Mouse (Mus musculus) heart, embryonic 11.5 days (tissue): ENCODE results near the gene Sdhc. TPM values are rescaled to one million over a fixed set of nuclear protein-coding genes. Genes with fewer than 3 reads are reported as not detected.

Experiments
- ATAC-seq: fragments of 200-750 bp; cut with Nextera tagmentation; replicated peaks from 2 replicates; pipeline ENCODE4 v1.8.0; 2017; ENCODE audit warnings: moderate library complexity; ENCODE audit not compliant: insufficient number of reproducible peaks, low FRiP score, low TSS enrichment
- H3K27ac ChIP-seq: fragments of 300-500 bp; sonication (generic); 2 replicates; pipeline ENCODE4 v1.5.1; 2014; ENCODE audit warnings: mild to moderate bottlenecking, low read depth, low read length
- H3K27me3 ChIP-seq: fragments of 300-500 bp; sonication (generic); 2 replicates; pipeline ENCODE4 v1.6.1; 2014; ENCODE audit warnings: mild to moderate bottlenecking, low read length, mixed read lengths; ENCODE audit not compliant: control insufficient read depth, insufficient read depth
- H3K36me3 ChIP-seq: fragments of 300-500 bp; sonication (generic); 2 replicates; pipeline ENCODE4 v1.6.1; 2014; ENCODE audit warnings: mild to moderate bottlenecking, low read length, moderate library complexity, mixed read lengths; ENCODE audit not compliant: control insufficient read depth, insufficient read depth
- H3K4me1 ChIP-seq: fragments of 300-500 bp; sonication (generic); 2 replicates; pipeline ENCODE4 v1.6.1; 2014; ENCODE audit warnings: low read length; ENCODE audit not compliant: control insufficient read depth, insufficient read depth
- H3K4me2 ChIP-seq: fragments of 300-500 bp; sonication (generic); 2 replicates; pipeline ENCODE4 v1.6.1; 2014; ENCODE audit warnings: mild to moderate bottlenecking, moderate library complexity
- H3K4me3 ChIP-seq: fragments of 300-500 bp; sonication (generic); 2 replicates; pipeline ENCODE4 v1.5.1; 2014; ENCODE audit warnings: low read depth, low read length
- H3K9ac ChIP-seq: fragments of 300-500 bp; sonication (generic); 2 replicates; pipeline ENCODE4 v1.6.1; 2014; ENCODE audit warnings: mild to moderate bottlenecking, low read depth, low read length, moderate library complexity
- H3K9me3 ChIP-seq: fragments of 300-500 bp; sonication (generic); replicated peaks from 2 replicates; pipeline ENCODE4 v1.6.1; 2016; ENCODE audit warnings: low read length; ENCODE audit not compliant: control insufficient read depth
- WGBS: fragments of 180-500 bp; shearing (Covaris S2); extraction: QIAGEN DNeasy Blood & Tissue Kit; methylation state at CpG from one replicate; pipeline ENCODE4 v1.1.7; 2014; ENCODE audit not compliant: insufficient replicate concordance; 5-methylcytosine and 5-hydroxymethylcytosine counted together
- polyA plus RNA-seq: library from polyadenylated mRNA; unstranded; fragments of >200 nt; fragmentation: Nextera tagmentation; extraction: Ambion mirVana; gene quantifications from 2 replicates; pipeline ENCODE4 v1.2.1, GENCODE M21; 2014

The Sdhc gene
- polyA plus RNA-seq, 1 experiment from 2014 or later, result 426 TPM

DNA sequence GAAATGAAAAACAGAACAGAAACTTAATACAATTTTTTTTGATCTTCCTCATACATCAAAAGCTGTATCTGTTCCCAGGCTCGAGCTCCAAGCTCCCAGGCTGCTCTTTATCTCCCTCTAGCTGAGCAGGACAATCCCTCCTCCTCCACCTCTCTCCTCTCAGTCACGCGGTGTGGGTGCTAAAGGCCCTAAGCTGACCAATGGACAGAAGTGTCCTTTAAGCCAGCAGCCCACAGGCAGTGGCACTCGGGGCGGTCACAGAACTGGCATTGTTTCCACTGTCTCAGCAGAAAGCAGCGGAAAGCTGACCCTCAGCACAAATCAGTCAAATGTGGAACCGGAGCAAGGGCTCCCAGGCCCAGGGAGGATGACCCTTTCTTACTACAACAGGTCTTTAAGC, 21.2 kb downstream of the Sdhc start:
- 63% methylated on average over 7 of the region's 7 CpGs for WGBS
- no peaks in the 10 kb centered on the region for H3K9me3 ChIP-seq
- no peak for ATAC-seq
- H3K4me1 ChIP-seq, result no peaks in the 10 kb centered on the region
- H3K4me3 ChIP-seq, result no peak overlapping the region
- peaks cover 13% of the 10 kb centered on the region for H3K36me3 ChIP-seq
- H3K27me3 ChIP-seq, result no peaks in the 10 kb centered on the region
- no peak overlapping the region for H3K9ac ChIP-seq
- H3K27ac ChIP-seq, result no peak overlapping the region
- no peak overlapping the region for H3K4me2 ChIP-seq

DNA sequence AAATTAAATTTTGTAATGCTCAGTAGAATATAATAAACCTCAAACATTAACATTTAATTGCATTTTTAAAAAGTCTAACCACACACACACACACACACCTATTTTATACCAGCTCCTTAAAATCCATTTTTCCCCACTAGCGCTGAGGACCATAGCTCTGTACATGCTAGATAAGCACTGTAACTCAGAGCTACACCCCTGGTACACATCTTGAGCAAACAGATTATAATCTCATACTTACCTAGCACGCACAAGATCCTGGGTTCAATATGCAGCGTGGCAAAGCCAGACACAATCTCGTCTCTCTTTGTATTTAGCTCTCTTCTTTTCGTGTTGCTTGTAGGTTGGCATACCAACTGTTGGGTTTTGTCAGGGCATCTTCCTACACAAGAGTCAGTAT, 26.0 kb downstream of the Sdhc start:
- no peak overlapping the region for H3K27ac ChIP-seq
- ATAC-seq, result no peak
- H3K9ac ChIP-seq, result no peak overlapping the region
- 78% methylated on average over 5 of the region's 5 CpGs for WGBS
- no peak overlapping the region for H3K4me3 ChIP-seq
- no peak overlapping the region for H3K4me2 ChIP-seq
- H3K36me3 ChIP-seq, result peaks cover 2% of the 10 kb centered on the region; the same call in 1 of the 2 replicates
- no peaks in the 10 kb centered on the region for H3K9me3 ChIP-seq
- peaks cover 10% of the 10 kb centered on the region for H3K4me1 ChIP-seq
- H3K27me3 ChIP-seq, result no peaks in the 10 kb centered on the region

DNA sequence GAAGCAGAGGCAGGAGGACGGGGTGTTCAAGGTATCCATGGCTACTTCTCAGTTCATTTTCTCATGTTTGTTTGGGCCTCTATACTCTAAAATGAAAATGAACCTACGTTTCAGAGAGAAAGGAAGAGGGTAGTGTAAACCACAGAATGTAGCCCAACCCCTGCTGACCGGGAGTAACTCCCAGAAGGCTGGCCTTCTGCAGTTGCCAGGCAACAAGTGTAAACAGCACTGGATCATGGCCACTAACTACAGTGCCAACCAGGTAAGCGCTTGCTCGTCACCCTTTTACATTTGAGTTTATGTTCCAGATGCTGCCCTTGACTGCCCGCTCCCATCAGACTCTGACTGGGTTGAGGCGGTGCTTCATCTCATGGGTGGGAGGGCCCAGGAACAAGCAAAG, 27.5 kb downstream of the Sdhc start:
- Histone ChIP-seq H3K27me3 (no peaks in the 10 kb centered on the region), H3K4me3 (no peak overlapping the region), H3K9ac (no peak overlapping the region), H3K4me1 (peaks cover 10% of the 10 kb centered on the region), H3K4me2 (no peak overlapping the region), H3K9me3 (no peaks in the 10 kb centered on the region), H3K27ac (no peak overlapping the region), H3K36me3 (no peaks in the 10 kb centered on the region)
- ATAC-seq, result no peak
- WGBS, result 33% methylated on average over 7 of the region's 7 CpGs

DNA sequence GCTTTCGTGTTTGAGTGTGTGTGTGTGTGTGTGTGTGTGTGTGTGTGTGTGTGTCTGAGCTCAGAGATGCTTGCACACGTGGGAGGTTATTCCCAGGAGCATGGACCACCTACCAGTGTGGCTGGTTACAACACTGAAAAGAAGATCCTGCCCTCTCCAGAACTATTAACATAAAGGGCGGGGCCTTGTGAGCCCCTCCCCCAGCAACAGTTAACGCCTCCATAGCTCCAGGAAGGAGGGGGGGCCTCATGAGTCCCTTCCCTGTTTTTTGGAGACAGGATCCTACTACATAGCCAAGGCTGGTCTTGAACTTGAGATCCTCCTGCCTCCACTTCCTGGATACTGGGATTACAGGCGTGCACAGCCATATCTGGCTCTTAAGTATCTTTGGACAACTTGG, 28.6 kb downstream of the Sdhc start:
- 45% methylated on average over 5 of the region's 5 CpGs for WGBS
- H3K9ac ChIP-seq, result no peak overlapping the region
- no peak for ATAC-seq
- no peaks in the 10 kb centered on the region for H3K9me3 ChIP-seq
- H3K27ac ChIP-seq, result no peak overlapping the region
- H3K4me2 ChIP-seq, result no peak overlapping the region
- H3K4me3 ChIP-seq, result no peak overlapping the region
- no peaks in the 10 kb centered on the region for H3K36me3 ChIP-seq
- no peaks in the 10 kb centered on the region for H3K27me3 ChIP-seq
- peaks cover 10% of the 10 kb centered on the region for H3K4me1 ChIP-seq

DNA sequence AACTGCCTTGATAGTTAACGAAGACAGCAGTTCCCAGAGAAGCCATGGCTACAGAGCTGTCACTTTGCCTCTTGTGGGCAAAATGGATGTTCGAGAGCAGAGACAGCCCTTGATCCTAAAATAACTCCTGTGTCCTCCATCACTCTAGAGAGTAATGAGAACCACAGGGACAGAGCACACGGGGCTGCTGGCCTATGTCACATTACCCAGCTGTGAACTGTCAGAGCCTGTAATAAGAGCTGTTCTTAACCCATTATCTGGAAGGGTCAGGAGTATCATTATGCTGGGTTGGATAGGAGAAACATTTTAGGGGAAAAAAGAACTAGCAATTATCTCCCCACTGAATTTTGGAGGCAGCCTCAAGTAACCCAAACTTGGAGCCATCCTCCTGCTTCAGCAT, 29.5 kb downstream of the Sdhc start:
- no peaks in the 10 kb centered on the region for H3K27me3 ChIP-seq
- no peak overlapping the region for H3K9ac ChIP-seq

DNA sequence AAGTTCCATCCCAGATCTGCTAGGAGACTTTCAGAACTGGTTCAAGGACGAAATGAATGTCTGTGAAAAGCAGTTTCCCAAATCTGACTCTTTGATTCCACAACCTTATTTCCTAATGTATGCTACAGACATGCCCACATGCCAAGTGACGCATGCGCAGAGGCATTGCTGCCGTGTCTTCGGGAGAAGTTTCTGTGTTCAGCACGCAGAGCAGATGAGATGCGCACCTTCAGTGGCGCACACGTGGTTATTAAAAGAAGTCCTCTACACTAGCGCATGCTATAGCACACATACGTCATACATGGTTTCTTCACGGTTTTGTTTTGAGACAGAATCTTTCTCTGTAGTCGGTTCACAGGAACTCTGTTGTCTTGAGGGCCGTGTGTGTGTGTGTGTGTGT, 31.0 kb downstream of the Sdhc start:
- no peak for ATAC-seq
- no peaks in the 10 kb centered on the region for H3K36me3 ChIP-seq
- peaks cover 10% of the 10 kb centered on the region for H3K4me1 ChIP-seq
- WGBS, result 85% methylated on average over 14 of the region's 14 CpGs
- no peaks in the 10 kb centered on the region for H3K27me3 ChIP-seq
- no peaks in the 10 kb centered on the region for H3K9me3 ChIP-seq
- no peak overlapping the region for H3K27ac ChIP-seq
- no peak overlapping the region for H3K4me3 ChIP-seq
- H3K9ac ChIP-seq, result no peak overlapping the region
- no peak overlapping the region for H3K4me2 ChIP-seq

More for the DNA sequence above, 29.5 kb downstream of the Sdhc start:
- H3K4me2 ChIP-seq, result no peak overlapping the region
- H3K9me3 ChIP-seq, result no peaks in the 10 kb centered on the region
- 24% methylated on average over 3 of the region's 3 CpGs for WGBS
- ATAC-seq, result no peak
- peak overlapping the region; percentile 12; the same call in 1 of the 2 replicates for H3K27ac ChIP-seq
- H3K36me3 ChIP-seq, result no peaks in the 10 kb centered on the region
- peaks cover 10% of the 10 kb centered on the region for H3K4me1 ChIP-seq
- no peak overlapping the region for H3K4me3 ChIP-seq

DNA sequence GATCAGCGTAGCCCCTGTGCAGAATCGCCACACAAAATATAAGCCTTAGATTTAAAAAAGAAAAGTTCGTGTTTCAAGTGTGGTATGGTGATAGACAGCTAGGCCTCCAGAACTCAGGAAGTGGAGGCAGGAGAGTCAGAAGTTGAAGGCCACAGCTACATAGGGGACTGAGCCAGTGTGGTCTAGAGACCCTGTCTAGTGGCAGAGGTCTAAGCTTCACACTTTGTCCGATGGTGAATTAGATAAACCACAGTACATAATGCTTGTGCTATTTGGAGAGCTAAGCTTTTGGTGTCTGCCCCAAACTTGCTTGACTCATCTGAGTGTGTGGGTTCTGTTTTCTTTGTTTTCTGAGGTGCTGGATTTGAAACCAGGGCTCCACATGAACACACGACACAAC, 31.4 kb downstream of the Sdhc start:
- H3K9me3 ChIP-seq, result no peaks in the 10 kb centered on the region
- no peak overlapping the region for H3K4me2 ChIP-seq
- no peak overlapping the region for H3K9ac ChIP-seq
- no peaks in the 10 kb centered on the region for H3K36me3 ChIP-seq
- no peaks in the 10 kb centered on the region for H3K27me3 ChIP-seq
- no peak overlapping the region for H3K27ac ChIP-seq
- no peak for ATAC-seq
- WGBS, result 80% methylated on average over 5 of the region's 5 CpGs
- peaks cover 10% of the 10 kb centered on the region for H3K4me1 ChIP-seq
- no peak overlapping the region for H3K4me3 ChIP-seq

DNA sequence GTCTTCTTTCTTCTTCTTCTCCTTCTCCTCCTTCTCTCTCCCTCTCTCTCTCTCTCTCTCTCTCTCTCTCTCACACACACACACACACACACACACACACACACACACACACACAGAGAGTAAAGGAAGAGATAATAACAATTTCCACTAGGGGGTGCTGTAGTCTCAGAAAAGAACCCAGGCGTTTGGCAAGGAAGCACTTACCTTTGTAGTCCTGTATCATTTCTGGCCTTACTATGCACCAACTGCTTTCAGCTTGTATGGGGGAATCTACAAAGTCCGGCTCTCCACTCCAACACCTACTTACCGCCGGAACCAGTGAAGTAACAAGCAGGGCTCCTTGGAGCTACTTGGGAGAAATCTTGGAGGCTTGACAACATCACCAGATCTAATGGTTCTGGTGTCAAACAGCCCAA, 32.1 kb downstream of the Sdhc start:
- H3K27ac ChIP-seq, result no peak overlapping the region
- H3K4me3 ChIP-seq, result no peak overlapping the region
- H3K36me3 ChIP-seq, result no peaks in the 10 kb centered on the region
- no peaks in the 10 kb centered on the region for H3K9me3 ChIP-seq
- no peak overlapping the region for H3K9ac ChIP-seq
- no peaks in the 10 kb centered on the region for H3K27me3 ChIP-seq
- peaks cover 15% of the 10 kb centered on the region for H3K4me1 ChIP-seq
- WGBS, result 12% methylated on average over 4 of the region's 4 CpGs
- no peak overlapping the region for H3K4me2 ChIP-seq
- no peak for ATAC-seq

DNA sequence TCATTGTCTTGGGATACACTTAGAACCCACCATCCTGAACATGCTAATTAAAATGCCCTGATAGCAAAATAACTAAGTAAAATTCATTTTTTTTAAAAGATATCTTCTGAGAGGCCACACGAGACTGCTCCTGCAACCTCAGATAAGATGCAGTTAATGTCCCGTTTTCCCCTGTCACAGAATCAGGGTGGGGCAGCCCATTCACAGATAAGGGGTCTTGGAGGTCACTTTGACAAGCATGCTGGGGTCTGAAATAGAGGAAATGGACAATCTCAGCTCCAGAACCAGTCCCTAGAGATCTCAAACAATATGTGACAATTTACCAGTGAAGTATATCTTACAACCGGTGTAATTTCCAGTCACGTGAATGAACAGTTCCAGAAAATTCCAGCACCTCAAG, 34.1 kb downstream of the Sdhc start:
- no peaks in the 10 kb centered on the region for H3K27me3 ChIP-seq
- peaks cover 11% of the 10 kb centered on the region; the same call in 1 of the 2 replicates for H3K4me1 ChIP-seq
- no peak overlapping the region for H3K4me2 ChIP-seq
- H3K9me3 ChIP-seq, result no peaks in the 10 kb centered on the region
- WGBS, result 37% methylated on average over 4 of the region's 4 CpGs
- ATAC-seq, result no peak
- no peak overlapping the region for H3K9ac ChIP-seq
- no peak overlapping the region for H3K4me3 ChIP-seq
- H3K36me3 ChIP-seq, result no peaks in the 10 kb centered on the region
- no peak overlapping the region for H3K27ac ChIP-seq
